ENCODE assay signal across 9 mouse cellular contexts in the genomic region with DNA sequence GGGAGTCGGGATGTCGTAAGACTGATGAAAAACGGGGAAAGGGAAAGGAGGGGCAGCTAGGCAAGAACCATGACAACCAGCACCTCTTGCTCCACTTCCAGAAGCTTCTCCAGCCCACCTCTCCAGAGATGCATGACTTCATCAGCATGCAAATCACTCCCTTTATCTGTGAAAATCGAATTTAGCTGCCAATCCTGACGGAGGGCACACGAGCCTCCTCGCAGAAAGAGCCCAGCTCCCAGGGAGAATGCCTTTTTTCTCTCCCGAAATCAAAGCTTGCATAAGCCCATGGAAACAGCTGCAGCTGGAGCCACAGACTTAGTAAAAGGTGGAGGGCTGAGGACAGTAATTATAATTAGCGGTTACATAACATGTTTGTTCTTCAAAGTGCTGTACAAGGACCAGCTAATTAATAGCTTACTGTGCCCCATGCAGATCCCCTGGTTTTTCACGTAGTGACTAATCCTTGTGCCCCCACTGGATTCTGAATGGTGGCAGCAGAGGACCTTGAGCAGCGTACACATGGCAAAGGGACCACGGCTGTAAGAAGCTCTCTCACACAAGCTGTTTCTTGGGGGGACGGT. TPM values are rescaled to one million over a fixed set of nuclear protein-coding genes. Genes with fewer than 3 reads are reported as not detected.
A peak's percentile ranks its signal among the peaks of the same experiment; 100 is the strongest.
DNase-seq lines count a peak whose midpoint lies in the region; ATAC-seq lines count a peak whose summit lies in the region.
"Had no signal": no experiment of that assay in that cellular context is flagged by ENCODE, and none has a peak within 500 bp of the region (broad histone marks: within the 10 kb centered on the region; RNA-seq: fewer than 3 reads in every experiment).

No protein-coding gene starts in this region.

- no peaks in the 10 kb centered on the region for H3K9me3 ChIP-seq in forebrain, embryonic 11.5 days (ENCODE audit: control insufficient read depth, low read length)
- H3K9me3 ChIP-seq in forebrain, embryonic 10.5 days, result no peaks in the 10 kb centered on the region
- H3K9me3 ChIP-seq in embryonic facial prominence, embryonic 12.5 days, result no peaks in the 10 kb centered on the region
- H3K9me3 ChIP-seq in liver, embryonic 13.5 days (replicated peaks), result no peaks in the 10 kb centered on the region

- no peak for DNase-seq in forebrain, embryonic 11.5 days (ENCODE audit: low spot score)
- DNase-seq in forebrain, embryonic 10.5 days (ENCODE audit: extremely low spot score, low spot score), result no peak
- DNase-seq in kidney, adult 9 months, result peak; percentile 57
- no peak for DNase-seq in liver, embryonic 13.5 days
- no peak for DNase-seq in adipocyte (ENCODE audit: low spot score)
- no peak for DNase-seq in spleen, postnatal 10 days (ENCODE audit: low spot score in 2 of 2)

- H3K27me3 ChIP-seq in forebrain, embryonic 11.5 days (ENCODE audit: control insufficient read depth, insufficient read depth, low read length), result no peaks in the 10 kb centered on the region
- no peaks in the 10 kb centered on the region for H3K27me3 ChIP-seq in forebrain, embryonic 10.5 days (ENCODE audit: poor library complexity, severe bottlenecking)
- no peaks in the 10 kb centered on the region for H3K27me3 ChIP-seq in embryonic facial prominence, embryonic 12.5 days
- H3K27me3 ChIP-seq in liver, embryonic 13.5 days, result no peaks in the 10 kb centered on the region

- H3K4me1 ChIP-seq in forebrain, embryonic 11.5 days (replicated peaks; ENCODE audit: control insufficient read depth, insufficient read depth, low read length), result no peaks in the 10 kb centered on the region; the same call in 1 of the 2 replicates
- peaks cover 16% of the 10 kb centered on the region for H3K4me1 ChIP-seq in forebrain, embryonic 10.5 days
- peaks cover 9% of the 10 kb centered on the region for H3K4me1 ChIP-seq in embryonic facial prominence, embryonic 12.5 days
- peaks cover 24% of the 10 kb centered on the region for H3K4me1 ChIP-seq in liver, embryonic 13.5 days (replicated peaks)

- no peak overlapping the region for H3K27ac ChIP-seq in forebrain, embryonic 11.5 days (ENCODE audit: low read depth, low read length)
- H3K27ac ChIP-seq in forebrain, embryonic 10.5 days, result no peak overlapping the region
- no peak overlapping the region for H3K27ac ChIP-seq in embryonic facial prominence, embryonic 12.5 days
- no peak overlapping the region for H3K27ac ChIP-seq in liver, embryonic 13.5 days
- H3K27ac ChIP-seq: macrophage had no signal

- 32% methylated on average over 13 of the region's 13 CpGs for WGBS in forebrain, embryonic 11.5 days
- whole genome bisulfite sequencing in forebrain, embryonic 10.5 days, result 59% methylated on average over 13 of the region's 13 CpGs
- WGBS in embryonic facial prominence, embryonic 12.5 days, result 34% methylated on average over 13 of the region's 13 CpGs
- 75% methylated on average over 13 of the region's 13 CpGs for WGBS in liver, embryonic 13.5 days (ENCODE audit: insufficient replicate concordance)

- no peak overlapping the region for H3K4me3 ChIP-seq in forebrain, embryonic 11.5 days (ENCODE audit: low read depth, low read length)
- H3K4me3 ChIP-seq in forebrain, embryonic 10.5 days, result no peak overlapping the region
- H3K4me3 ChIP-seq in embryonic facial prominence, embryonic 12.5 days, result no peak overlapping the region
- H3K4me3 ChIP-seq in liver, embryonic 13.5 days (replicated peaks), result no peak overlapping the region

- peak; percentile 64 for ATAC-seq in forebrain, embryonic 11.5 days (replicated peaks; ENCODE audit: low FRiP score)
- ATAC-seq in embryonic facial prominence, embryonic 12.5 days (ENCODE audit: insufficient number of reproducible peaks, insufficient read depth, low FRiP score, low TSS enrichment), result no peak
- no peak for ATAC-seq in liver, embryonic 13.5 days (ENCODE audit: low read depth)
- ATAC-seq in erythroblast, adult 5-6 weeks (replicated peaks; ENCODE audit: low FRiP score, poor library complexity, severe bottlenecking), result no peak

- H3K4me2 ChIP-seq in forebrain, embryonic 11.5 days (ENCODE audit: low read depth, low read length, severe bottlenecking), result no peak overlapping the region
- H3K4me2 ChIP-seq in embryonic facial prominence, embryonic 12.5 days (replicated peaks), result peak overlapping the region; percentile 31
- peak overlapping the region; percentile 16; the same call in 1 of the 2 replicates for H3K4me2 ChIP-seq in liver, embryonic 13.5 days

- peak overlapping the region; percentile 9; the same call in 1 of the 2 replicates for H3K9ac ChIP-seq in forebrain, embryonic 11.5 days (ENCODE audit: low read length)
- H3K9ac ChIP-seq in embryonic facial prominence, embryonic 12.5 days, result no peak overlapping the region
- H3K9ac ChIP-seq in liver, embryonic 13.5 days, result no peak overlapping the region

- H3K36me3 ChIP-seq in forebrain, embryonic 11.5 days (ENCODE audit: control insufficient read depth, insufficient read depth, low read length), result no peaks in the 10 kb centered on the region
- H3K36me3 ChIP-seq in forebrain, embryonic 10.5 days (replicated peaks), result no peaks in the 10 kb centered on the region
- no peaks in the 10 kb centered on the region for H3K36me3 ChIP-seq in embryonic facial prominence, embryonic 12.5 days
- peaks cover 24% of the 10 kb centered on the region for H3K36me3 ChIP-seq in liver, embryonic 13.5 days

RNA-seq across cellular contexts. Expression of gene Susd1, which starts 49.9 kb away (rescaled TPM):
- 0.92 and 1.3 TPM in 2 replicates for polyA plus RNA-seq in forebrain, embryonic 11.5 days (2014; fragmentation: Nextera tagmentation; extraction: Ambion mirVana)
- polyA plus RNA-seq in forebrain, embryonic 10.5 days (2016; fragmentation: Nextera tagmentation; extraction: Ambion mirVana), result 2.3 TPM in 2 replicates
- polyA plus RNA-seq in embryonic facial prominence, embryonic 12.5 days (2016; fragmentation: Nextera tagmentation; extraction: Ambion mirVana), result 1.9 and 2.1 TPM in 2 replicates
- polyA plus RNA-seq in liver, embryonic 13.5 days (2015; fragmentation: Nextera tagmentation; extraction: Ambion mirVana), result 11.2 and 13.5 TPM in 2 replicates
- total RNA-seq in erythroblast, adult 5-6 weeks (2015; ENCODE audit: low replicate concordance), result 14.6 and 19.4 TPM in 2 replicates
- 22.6 and 23.5 TPM in 2 replicates for total RNA-seq in erythroblast, adult 5-6 weeks (2017; ENCODE audit: low replicate concordance)
